Mouse (Mus musculus): ENCODE measurements around the gene Dazl. TPM values are rescaled to one million over a fixed set of nuclear protein-coding genes. Genes with fewer than 3 reads are reported as not detected.

The Dazl gene
- polyA plus RNA-seq (2021), result not detected

GRCm38 (mm10) chr17:50293241-50293731 lies at the start of gene Dazl:
TSS of gene Dazl (minus strand) at chr17:50293636.
- ChIA-PET CTCF (no interaction called here), POLR2A (no interaction called here)
- peaks cover 13% of the 10 kb centered on the region for H3K27me3 ChIP-seq
- in situ Hi-C loops (cut with MboI; ENCODE audit: low pct_unique_long_range_greater_than_20kb), result no loop called here
- TF ChIP-seq CTCF (IDR thresholded peaks at IDR 0.05), result no peak
- DNase-seq (ENCODE audit: low read depth, low spot score) (no peak), ATAC-seq (no peak)

- no peak for TF ChIP-seq CTCF (IDR thresholded peaks at IDR 0.05)
- POLR2A ChIA-PET, result no interaction called here
- ATAC-seq, result no peak
- in situ Hi-C loops (cut with MboI; ENCODE audit: low pct_unique_long_range_greater_than_20kb), result no loop called here
- peaks cover 7% of the 10 kb centered on the region for H3K27me3 ChIP-seq
- DNase-seq (ENCODE audit: low read depth, low spot score), result no peak
- CTCF ChIA-PET, result no interaction called here
These were observed 48.6 kb upstream of the Dazl start for GRCm38 (mm10) chr17:50341850-50342544.

- no peak for DNase-seq (ENCODE audit: low read depth, low spot score)
- TF ChIP-seq CTCF (IDR thresholded peaks at IDR 0.05), result no peak
- CTCF ChIA-PET, result no interaction called here
- ATAC-seq, result no peak
- in situ Hi-C loops (cut with MboI; ENCODE audit: low pct_unique_long_range_greater_than_20kb), result no loop called here
- POLR2A ChIA-PET, result no interaction called here
- H3K27me3 ChIP-seq, result peaks cover 7% of the 10 kb centered on the region
These were observed 45.5 kb upstream of the Dazl start for GRCm38 (mm10) chr17:50338901-50339300.

- in situ Hi-C loops (cut with MboI; ENCODE audit: low pct_unique_long_range_greater_than_20kb), result no loop called here
- H3K27me3 ChIP-seq, result peaks cover 9% of the 10 kb centered on the region
- ATAC-seq (no peak), DNase-seq (ENCODE audit: low read depth, low spot score) (no peak)
- TF ChIP-seq CTCF (IDR thresholded peaks at IDR 0.05), result no peak
- CTCF ChIA-PET, result no interaction called here
- POLR2A ChIA-PET, result no interaction called here
These were observed 42.3 kb upstream of the Dazl start for GRCm38 (mm10) chr17:50335776-50336175.

- H3K27me3 ChIP-seq, result peaks cover 3% of the 10 kb centered on the region
- POLR2A ChIA-PET, result no interaction called here
- no peak for ATAC-seq
- no peak for TF ChIP-seq CTCF (IDR thresholded peaks at IDR 0.05)
- CTCF ChIA-PET, result no interaction called here
- DNase-seq (ENCODE audit: low read depth, low spot score), result no peak
- in situ Hi-C loops (cut with MboI; ENCODE audit: low pct_unique_long_range_greater_than_20kb), result no loop called here
These were observed 41.3 kb upstream of the Dazl start for GRCm38 (mm10) chr17:50334694-50335093.

GRCm38 (mm10) chr17:50332012-50332300 lies 38.5 kb upstream of the Dazl start:
- peaks cover 9% of the 10 kb centered on the region for H3K27me3 ChIP-seq
- ATAC-seq (no peak), DNase-seq (ENCODE audit: low read depth, low spot score) (no peak)
- no peak for TF ChIP-seq CTCF (IDR thresholded peaks at IDR 0.05)
- ChIA-PET POLR2A (no interaction called here), CTCF (interaction anchor here (1.7 kb wide), 1 partner anchor 27 kb away, joined by 3 read pairs; no protein-coding TSS in a partner anchor)
- in situ Hi-C loops (cut with MboI; ENCODE audit: low pct_unique_long_range_greater_than_20kb), result no loop called here

- POLR2A ChIA-PET, result no interaction called here
- ATAC-seq (no peak), DNase-seq (ENCODE audit: low read depth, low spot score) (no peak)
- CTCF ChIA-PET, result interaction anchor here (1.7 kb wide), 1 partner anchor 28 kb away, joined by 3 read pairs; no protein-coding TSS in a partner anchor
- TF ChIP-seq CTCF (IDR thresholded peaks at IDR 0.05), result no peak
- in situ Hi-C loops (cut with MboI; ENCODE audit: low pct_unique_long_range_greater_than_20kb), result no loop called here
- peaks cover 9% of the 10 kb centered on the region for H3K27me3 ChIP-seq
These were observed 38.0 kb upstream of the Dazl start for GRCm38 (mm10) chr17:50331171-50332011.

- no peak for TF ChIP-seq CTCF (IDR thresholded peaks at IDR 0.05)
- ChIA-PET CTCF (no interaction called here), POLR2A (interaction anchor here (0.6 kb wide), 1 partner anchor 355 kb away, joined by 9 read pairs; no protein-coding TSS in a partner anchor)
- H3K27me3 ChIP-seq, result peaks cover 14% of the 10 kb centered on the region
- DNase-seq (ENCODE audit: low read depth, low spot score) (no peak), ATAC-seq (no peak)
- in situ Hi-C loops (cut with MboI; ENCODE audit: low pct_unique_long_range_greater_than_20kb), result no loop called here
These were observed 36.8 kb upstream of the Dazl start for GRCm38 (mm10) chr17:50330245-50330644.

GRCm38 (mm10) chr17:50324658-50325057 lies 31.2 kb upstream of the Dazl start:
- CTCF ChIA-PET, result no interaction called here

GRCm38 (mm10) chr17:50318810-50319209 lies 25.4 kb upstream of the Dazl start:
- DNase-seq (ENCODE audit: low read depth, low spot score), result no peak
- no peak for TF ChIP-seq CTCF (IDR thresholded peaks at IDR 0.05)
- ChIA-PET CTCF (no interaction called here), POLR2A (no interaction called here)
- in situ Hi-C loops (cut with MboI; ENCODE audit: low pct_unique_long_range_greater_than_20kb), result no loop called here
- no peak for ATAC-seq
- H3K27me3 ChIP-seq, result no peaks in the 10 kb centered on the region

More at GRCm38 (mm10) chr17:50324658-50325057, 31.2 kb upstream of the Dazl start:
- no peak for ATAC-seq
- no peak for TF ChIP-seq CTCF (IDR thresholded peaks at IDR 0.05)
- no peak for DNase-seq (ENCODE audit: low read depth, low spot score)
- POLR2A ChIA-PET, result no interaction called here
- in situ Hi-C loops (cut with MboI; ENCODE audit: low pct_unique_long_range_greater_than_20kb), result no loop called here
- peaks cover 12% of the 10 kb centered on the region for H3K27me3 ChIP-seq

Measured in Patski (cell line).